Mouse (Mus musculus) megakaryocyte, embryonic 14.5 days (primary cell): Measurements from ENCODE around the gene Rac3. TPM values are rescaled to one million over a fixed set of nuclear protein-coding genes. Genes with fewer than 3 reads are reported as not detected.

Experiments used
- H3K27me3 ChIP-seq: replicated peaks from 2 replicates; pipeline ENCODE3; 2012; ENCODE audit warnings: inconsistent platforms
- H3K36me3 ChIP-seq: replicated peaks from 2 replicates; pipeline ENCODE3; 2012; ENCODE audit warnings: low read length, inconsistent platforms, mixed read lengths
- H3K4me1 ChIP-seq: 2 replicates; pipeline ENCODE4 v1.6.1; 2012; ENCODE audit warnings: inconsistent platforms
- H3K4me3 ChIP-seq: replicated peaks from 2 replicates; pipeline ENCODE3; 2012; ENCODE audit warnings: moderate library complexity, mild to moderate bottlenecking, inconsistent platforms
- H3K9me3 ChIP-seq: 2 replicates; pipeline ENCODE4 v1.6.1; 2012; ENCODE audit warnings: inconsistent platforms
- FLI1 ChIP-seq: IDR thresholded peaks from 2 replicates; pipeline ENCODE4 v1.6.1; 2012; ENCODE audit warnings: low read length, inconsistent platforms, mixed read lengths
- GATA1 ChIP-seq: IDR thresholded peaks from 3 replicates; pipeline ENCODE4 v1.6.1; 2012; ENCODE audit warnings: mixed read lengths, low read length, inconsistent platforms, borderline replicate concordance
- polyA plus RNA-seq: library from polyadenylated mRNA; stranded (reverse); fragments of >175 nt; gene quantifications from 2 replicates; pipeline ENCODE4 v1.2.3, GENCODE M21; 2012; ENCODE audit warnings: low replicate concordance; ENCODE audit not compliant: insufficient read depth

Gene Rac3
- polyA plus RNA-seq, 1 experiment: 1.8 TPM

GRCm38 (mm10) chr11:120714546-120714945 is 6.7 kb upstream of the Rac3 start:
- peaks cover 53% of the 10 kb centered on the region for H3K4me1 ChIP-seq
- TF ChIP-seq FLI1 (no peak), GATA1 (no peak)
- H3K27me3 ChIP-seq: no peaks in the 10 kb centered on the region
- peaks cover 73% of the 10 kb centered on the region for H3K36me3 ChIP-seq
- H3K4me3 ChIP-seq: peak overlapping the region; percentile 96
- no peaks in the 10 kb centered on the region for H3K9me3 ChIP-seq

DNA sequence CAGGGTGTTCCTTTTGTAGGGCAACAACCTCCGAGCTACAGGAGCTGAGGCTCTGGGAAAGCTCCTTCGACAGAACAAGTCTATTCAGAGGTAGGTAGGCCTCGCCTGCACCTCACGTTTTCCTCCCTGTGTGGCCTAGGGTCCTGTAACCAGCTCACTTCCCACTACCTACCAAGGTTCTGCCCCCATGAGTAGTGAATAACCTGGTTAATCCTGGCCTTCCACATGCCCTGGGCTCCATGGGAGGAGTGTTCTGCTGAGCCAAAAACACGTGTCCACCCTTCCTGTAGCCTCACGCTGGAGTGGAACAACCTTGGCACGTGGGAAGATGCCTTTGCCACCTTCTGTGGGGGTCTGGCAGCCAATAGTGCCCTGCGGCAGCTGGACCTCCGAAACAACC is 6.1 kb upstream of the Rac3 start:
- H3K27me3 ChIP-seq: no peaks in the 10 kb centered on the region
- H3K4me3 ChIP-seq: peak overlapping the region; percentile 96
- no peaks in the 10 kb centered on the region for H3K9me3 ChIP-seq
- TF ChIP-seq GATA1 (no peak), FLI1 (no peak)
- H3K36me3 ChIP-seq: peaks cover 73% of the 10 kb centered on the region
- H3K4me1 ChIP-seq: peaks cover 53% of the 10 kb centered on the region

GRCm38 (mm10) chr11:120719242-120719641 is 2.0 kb upstream of the Rac3 start:
- Histone ChIP-seq H3K4me3 (no peak overlapping the region), H3K27me3 (peaks cover 28% of the 10 kb centered on the region), H3K4me1 (peaks cover 50% of the 10 kb centered on the region), H3K36me3 (peaks cover 68% of the 10 kb centered on the region), H3K9me3 (no peaks in the 10 kb centered on the region)
- TF ChIP-seq FLI1: no peak
- TF ChIP-seq GATA1: no peak

DNA sequence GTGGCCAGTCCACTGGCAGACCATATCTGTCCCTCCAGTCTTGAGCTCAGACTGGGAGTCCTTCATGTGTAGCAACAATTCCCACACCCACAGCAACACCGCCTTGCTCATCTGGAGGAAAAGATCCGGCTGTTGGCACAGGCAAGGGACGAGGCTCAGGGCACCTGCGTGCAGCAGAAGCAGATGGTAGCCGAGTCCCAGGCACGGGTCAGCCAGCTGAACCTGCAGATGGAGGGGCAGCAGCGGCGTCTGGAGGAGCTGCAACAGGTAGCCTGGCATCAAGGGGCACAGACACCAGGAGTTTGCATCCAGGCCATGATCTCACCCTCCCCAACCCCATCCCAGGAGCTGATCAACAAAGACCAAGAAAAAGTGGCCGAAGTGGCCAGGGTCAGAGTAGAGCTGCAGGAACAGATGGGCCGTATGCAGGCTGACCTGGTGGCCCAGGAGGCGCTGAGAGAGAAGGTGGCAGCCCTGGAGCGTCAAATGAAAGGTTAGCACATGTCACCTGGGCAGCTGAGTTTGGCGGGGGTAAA is 1.4 kb upstream of the Rac3 start:
- no peak overlapping the region for H3K4me3 ChIP-seq
- TF ChIP-seq FLI1 (no peak), GATA1 (no peak)
- H3K36me3 ChIP-seq: peaks cover 72% of the 10 kb centered on the region
- no peaks in the 10 kb centered on the region for H3K9me3 ChIP-seq
- peaks cover 43% of the 10 kb centered on the region for H3K4me1 ChIP-seq
- H3K27me3 ChIP-seq: peaks cover 28% of the 10 kb centered on the region

DNA sequence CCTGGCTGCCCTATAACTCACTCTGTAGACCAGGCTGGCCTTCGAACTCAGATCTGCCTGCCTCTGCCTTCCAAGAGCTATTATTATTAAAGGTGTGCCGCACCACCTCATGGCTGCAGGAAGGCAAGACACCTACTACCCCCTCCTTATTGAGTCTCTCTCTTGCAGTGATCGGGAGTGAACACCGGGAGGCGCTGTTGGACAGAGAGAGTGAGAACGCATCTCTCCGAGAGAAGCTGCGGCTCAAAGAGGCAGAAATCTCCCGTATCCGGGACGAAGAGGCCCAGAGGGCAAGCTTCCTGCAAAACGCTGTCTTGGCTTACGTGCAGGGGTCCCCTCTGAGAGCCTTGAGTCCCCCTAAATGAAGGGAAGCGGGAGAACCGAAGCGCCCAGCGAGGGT is 820 bp upstream of the Rac3 start:
- Histone ChIP-seq H3K9me3 (no peaks in the 10 kb centered on the region), H3K27me3 (peaks cover 30% of the 10 kb centered on the region), H3K36me3 (peaks cover 72% of the 10 kb centered on the region), H3K4me3 (peak overlapping the region; percentile 88), H3K4me1 (peaks cover 42% of the 10 kb centered on the region)
- TF ChIP-seq GATA1: no peak
- TF ChIP-seq FLI1: no peak

DNA sequence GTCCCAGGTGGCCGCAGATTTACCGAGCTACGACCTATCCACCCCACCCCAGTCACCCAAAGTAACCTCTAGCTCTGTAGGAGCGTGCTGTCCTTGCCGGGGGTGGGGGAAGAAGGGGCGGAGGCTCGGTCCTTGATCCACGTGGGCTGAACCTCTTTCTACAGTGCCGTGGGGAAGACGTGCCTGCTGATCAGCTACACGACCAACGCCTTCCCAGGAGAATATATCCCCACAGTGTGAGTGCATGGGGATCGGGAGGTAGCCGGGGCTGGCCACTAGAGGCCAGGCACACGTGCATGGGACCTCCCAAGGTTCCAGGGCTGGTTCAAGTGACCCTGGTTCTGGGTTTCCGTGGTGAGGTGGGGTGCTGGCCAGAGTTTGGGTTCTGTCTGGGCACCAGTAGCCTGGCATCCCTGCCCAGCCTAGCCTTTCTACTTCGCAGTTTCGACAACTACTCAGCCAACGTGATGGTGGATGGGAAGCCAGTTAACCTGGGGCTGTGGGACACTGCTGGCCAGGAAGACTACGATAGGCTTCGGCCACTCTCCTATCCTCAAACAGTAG is 879 bp downstream of the Rac3 start:
- Histone ChIP-seq H3K27me3 (peaks cover 30% of the 10 kb centered on the region), H3K4me3 (peak overlapping the region; percentile 88), H3K4me1 (peaks cover 44% of the 10 kb centered on the region), H3K9me3 (no peaks in the 10 kb centered on the region), H3K36me3 (peaks cover 63% of the 10 kb centered on the region)
- no peak for TF ChIP-seq GATA1
- TF ChIP-seq FLI1: no peak

DNA sequence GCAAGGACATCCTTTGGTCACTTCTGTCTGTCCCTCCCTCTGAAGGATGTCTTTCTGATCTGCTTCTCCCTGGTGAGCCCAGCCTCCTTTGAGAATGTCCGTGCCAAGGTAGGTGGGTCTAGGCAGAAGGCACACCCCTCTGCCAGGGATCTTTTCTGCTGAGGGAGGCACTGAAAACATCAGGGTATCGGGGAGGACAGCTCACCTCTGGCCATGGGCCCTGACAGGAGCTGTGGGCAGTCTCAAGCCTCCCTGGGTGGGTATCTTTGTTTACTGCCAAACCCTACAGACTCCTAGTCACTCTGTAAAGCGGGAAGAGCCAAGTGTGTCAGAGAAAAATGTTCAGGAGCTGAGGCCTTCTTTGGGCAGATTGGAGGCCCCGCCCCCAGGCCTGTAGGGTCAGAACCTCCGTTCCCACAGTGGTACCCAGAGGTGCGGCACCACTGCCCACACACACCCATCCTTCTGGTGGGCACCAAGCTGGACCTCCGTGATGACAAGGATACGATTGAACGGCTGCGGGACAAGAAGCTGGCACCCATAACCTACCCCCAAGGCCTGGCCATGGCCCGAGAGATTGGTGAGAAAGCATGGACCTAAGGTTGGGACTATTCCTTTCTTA is 1.6 kb downstream of the Rac3 start:
- Histone ChIP-seq H3K4me3 (no peak overlapping the region), H3K36me3 (peaks cover 56% of the 10 kb centered on the region), H3K27me3 (peaks cover 30% of the 10 kb centered on the region), H3K4me1 (peaks cover 46% of the 10 kb centered on the region), H3K9me3 (no peaks in the 10 kb centered on the region)
- no peak for TF ChIP-seq FLI1
- TF ChIP-seq GATA1: no peak

GRCm38 (mm10) chr11:120723509-120723908 is 2.2 kb downstream of the Rac3 start:
- no peak overlapping the region for H3K4me3 ChIP-seq
- H3K27me3 ChIP-seq: peaks cover 32% of the 10 kb centered on the region
- peaks cover 48% of the 10 kb centered on the region for H3K4me1 ChIP-seq
- no peak for TF ChIP-seq GATA1
- TF ChIP-seq FLI1: no peak
- H3K36me3 ChIP-seq: peaks cover 50% of the 10 kb centered on the region
- H3K9me3 ChIP-seq: no peaks in the 10 kb centered on the region

DNA sequence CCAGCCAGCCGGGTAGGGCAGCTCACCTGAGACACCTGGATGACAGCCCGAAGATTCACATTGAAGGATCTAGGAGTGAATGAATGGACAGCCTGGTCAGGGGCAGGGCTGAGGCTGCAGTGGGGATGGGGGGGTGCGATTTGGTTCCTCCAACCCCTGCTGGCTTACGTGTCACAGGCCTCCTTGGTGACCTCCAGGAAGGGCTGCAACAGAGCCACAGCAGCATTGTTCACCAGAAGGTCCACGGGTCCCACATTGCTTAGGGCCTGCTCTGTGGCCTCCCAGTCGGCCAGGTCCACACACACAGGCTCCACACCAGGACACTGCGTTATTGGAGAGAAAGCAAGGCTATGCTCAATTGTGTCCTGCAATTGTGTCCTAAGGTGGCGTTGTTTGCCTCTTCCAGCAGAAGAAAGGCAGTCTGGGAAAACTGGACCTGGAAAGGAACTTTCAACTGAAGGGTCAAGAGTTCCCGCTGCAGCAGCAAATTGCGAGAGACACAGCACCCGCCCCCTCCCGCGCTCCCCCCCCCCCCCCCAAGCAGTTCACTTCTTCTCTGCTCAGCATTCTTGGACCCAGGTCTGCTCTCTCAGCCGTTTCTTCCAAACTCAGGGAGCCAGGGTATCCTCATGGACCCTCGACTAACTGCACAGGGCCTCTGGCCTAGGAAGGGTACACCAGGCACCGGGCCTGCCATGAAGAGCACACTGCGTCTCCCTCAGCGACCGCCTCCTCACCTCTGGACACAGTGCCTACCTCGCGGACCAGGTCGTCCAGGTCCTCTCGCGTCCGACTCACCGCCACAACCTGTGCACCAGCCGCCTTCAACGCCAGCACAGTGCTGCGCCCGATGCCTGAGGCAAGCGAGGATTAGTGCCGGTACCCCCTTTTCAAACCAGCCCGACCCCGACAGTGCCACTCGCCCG is 5.2 kb downstream of the Rac3 start:
- TF ChIP-seq GATA1: no peak
- Histone ChIP-seq H3K4me3 (peak overlapping the region; percentile 100), H3K4me1 (peaks cover 62% of the 10 kb centered on the region), H3K36me3 (peaks cover 26% of the 10 kb centered on the region), H3K9me3 (no peaks in the 10 kb centered on the region), H3K27me3 (peaks cover 41% of the 10 kb centered on the region)

DNA sequence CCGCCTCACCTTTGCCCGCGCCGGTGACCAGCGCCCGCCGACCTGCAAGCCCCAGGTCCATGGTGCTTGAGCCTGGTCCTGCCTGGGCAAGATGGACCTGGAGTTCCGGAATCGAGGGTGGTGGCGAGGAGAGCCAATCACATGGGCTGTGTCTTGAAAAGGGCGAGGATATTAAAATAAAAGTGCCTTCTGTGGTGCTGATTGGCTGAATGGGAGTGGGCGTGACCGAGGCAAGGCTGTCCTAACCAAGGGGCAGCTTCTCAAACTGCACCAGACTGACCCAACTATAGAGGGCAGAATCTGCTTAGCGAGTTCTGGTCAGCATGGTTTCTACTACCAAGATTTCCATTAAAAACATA is 5.9 kb downstream of the Rac3 start, which contains the start of gene Dcxr:
Gene Dcxr (minus strand): TSS at position 113 of the 359 bp plus-strand sequence.
- H3K4me3 ChIP-seq: peak within 1 kb of the TSS; percentile 100
- no peaks in the 10 kb centered on the region for H3K9me3 ChIP-seq
- TF ChIP-seq GATA1 (no peak), FLI1 (no peak)
- H3K4me1 ChIP-seq: peaks cover 59% of the 10 kb centered on the region
- H3K36me3 ChIP-seq: peaks cover 26% of the 10 kb centered on the region
- H3K27me3 ChIP-seq: peaks cover 41% of the 10 kb centered on the region
